Mouse (Mus musculus): ENCODE results near the gene Ybx2. TPM values are rescaled to one million over a fixed set of nuclear protein-coding genes. Genes with fewer than 3 reads are reported as not detected.

Gene Ybx2
- polyA plus RNA-seq, 1 experiment from 2014 or later, result 6.2 TPM

Small RNA genes within 50 kb of the gene (microRNA-seq; reads per million reads assigned to microRNA genes)
- not detected for gene Gm44349

Other genes starting within 250 kb of the Ybx2 start
- gene Tnfsf12, start 239.9 kb upstream of the Ybx2 start, polyA plus RNA-seq (2015; fragmentation: Nextera tagmentation; extraction: Ambion mirVana), result 4.4 and 5.6 TPM in 2 replicates
- gene Tnfsfm13, start 239.7 kb upstream of the Ybx2 start, polyA plus RNA-seq (2015; fragmentation: Nextera tagmentation; extraction: Ambion mirVana), result 1.6 and 2.0 TPM in 2 replicates
- gene Polr2a, start 177.2 kb upstream of the Ybx2 start, polyA plus RNA-seq (2015; fragmentation: Nextera tagmentation; extraction: Ambion mirVana), result 12.1 and 14.9 TPM in 2 replicates
- gene Slc35g3, start 173.8 kb upstream of the Ybx2 start, polyA plus RNA-seq (2015; fragmentation: Nextera tagmentation; extraction: Ambion mirVana), result 0.41 and 0.87 TPM in 2 replicates
- gene Zbtb4, start 169.9 kb upstream of the Ybx2 start, polyA plus RNA-seq (2015; fragmentation: Nextera tagmentation; extraction: Ambion mirVana), result 5.8 and 6.2 TPM in 2 replicates
- 1.4 and 2.9 TPM in 2 replicates for gene Chrnb1, start 139.9 kb upstream of the Ybx2 start, polyA plus RNA-seq (2015; fragmentation: Nextera tagmentation; extraction: Ambion mirVana)
- gene Fgf11, start 133.9 kb upstream of the Ybx2 start, polyA plus RNA-seq (2015; fragmentation: Nextera tagmentation; extraction: Ambion mirVana), result 6.7 and 7.2 TPM in 2 replicates
- 1.3 and 1.6 TPM in 2 replicates for gene Tmem102, start 130.2 kb upstream of the Ybx2 start, polyA plus RNA-seq (2015; fragmentation: Nextera tagmentation; extraction: Ambion mirVana)
- gene Gm39566, start 120.5 kb upstream of the Ybx2 start, polyA plus RNA-seq (2015; fragmentation: Nextera tagmentation; extraction: Ambion mirVana), result not detected in 2 replicates
- not detected in 2 replicates for gene Spem2, start 117.3 kb upstream of the Ybx2 start, polyA plus RNA-seq (2015; fragmentation: Nextera tagmentation; extraction: Ambion mirVana)
- gene Spem1, start 113.6 kb upstream of the Ybx2 start, polyA plus RNA-seq (2015; fragmentation: Nextera tagmentation; extraction: Ambion mirVana), result 0.35 and 0.45 TPM in 2 replicates
- 19.1 and 22.4 TPM in 2 replicates for gene Nlgn2, start 98.0 kb upstream of the Ybx2 start, polyA plus RNA-seq (2015; fragmentation: Nextera tagmentation; extraction: Ambion mirVana)
- gene Tmem256, start 97.3 kb upstream of the Ybx2 start, polyA plus RNA-seq (2015; fragmentation: Nextera tagmentation; extraction: Ambion mirVana), result 341 and 379 TPM in 2 replicates
- gene Plscr3, start 89.4 kb upstream of the Ybx2 start, polyA plus RNA-seq (2015; fragmentation: Nextera tagmentation; extraction: Ambion mirVana), result 37.3 and 48.6 TPM in 2 replicates
- 0.10 and 0.13 TPM in 2 replicates for gene Tnk1, start 77.1 kb upstream of the Ybx2 start, polyA plus RNA-seq (2015; fragmentation: Nextera tagmentation; extraction: Ambion mirVana)
- not detected in 2 replicates for gene Tmem95, start 57.8 kb upstream of the Ybx2 start, polyA plus RNA-seq (2015; fragmentation: Nextera tagmentation; extraction: Ambion mirVana)
- 2.2 and 3.2 TPM in 2 replicates for gene Kctd11, start 54.4 kb upstream of the Ybx2 start, polyA plus RNA-seq (2015; fragmentation: Nextera tagmentation; extraction: Ambion mirVana)
- 0.13 and 0.25 TPM in 2 replicates for gene Acap1, start 40.3 kb upstream of the Ybx2 start, polyA plus RNA-seq (2015; fragmentation: Nextera tagmentation; extraction: Ambion mirVana)
- gene 2810408A11Rik, start 34.8 kb upstream of the Ybx2 start, polyA plus RNA-seq (2015; fragmentation: Nextera tagmentation; extraction: Ambion mirVana), result 5.5 and 6.3 TPM in 2 replicates
- 17.8 and 19.0 TPM in 2 replicates for gene Neurl4, start 34.7 kb upstream of the Ybx2 start, polyA plus RNA-seq (2015; fragmentation: Nextera tagmentation; extraction: Ambion mirVana)
- 55.2 and 65.7 TPM in 2 replicates for gene Gps2, start 21.9 kb upstream of the Ybx2 start, polyA plus RNA-seq (2015; fragmentation: Nextera tagmentation; extraction: Ambion mirVana)
- gene Eif5a, start 13.8 kb upstream of the Ybx2 start, polyA plus RNA-seq (2015; fragmentation: Nextera tagmentation; extraction: Ambion mirVana), result 1,120 and 1,123 TPM in 2 replicates
- 4.7 and 5.8 TPM in 2 replicates for gene Slc2a4, start 12.4 kb downstream of the Ybx2 start, polyA plus RNA-seq (2015; fragmentation: Nextera tagmentation; extraction: Ambion mirVana)
- gene Cldn7, start 29.0 kb downstream of the Ybx2 start, polyA plus RNA-seq (2015; fragmentation: Nextera tagmentation; extraction: Ambion mirVana), result 0.17 and 0.33 TPM in 2 replicates
- gene Ctdnep1, start 45.4 kb downstream of the Ybx2 start, polyA plus RNA-seq (2015; fragmentation: Nextera tagmentation; extraction: Ambion mirVana), result 26.9 and 27.4 TPM in 2 replicates
- gene Elp5, start 46.7 kb downstream of the Ybx2 start, polyA plus RNA-seq (2015; fragmentation: Nextera tagmentation; extraction: Ambion mirVana), result 168 and 188 TPM in 2 replicates
- 576 and 581 TPM in 2 replicates for gene Gabarap, start 55.3 kb downstream of the Ybx2 start, polyA plus RNA-seq (2015; fragmentation: Nextera tagmentation; extraction: Ambion mirVana)
- gene Phf23, start 60.0 kb downstream of the Ybx2 start, polyA plus RNA-seq (2015; fragmentation: Nextera tagmentation; extraction: Ambion mirVana), result 54.2 and 55.4 TPM in 2 replicates
- gene Dvl2, start 64.8 kb downstream of the Ybx2 start, polyA plus RNA-seq (2015; fragmentation: Nextera tagmentation; extraction: Ambion mirVana), result 21.0 and 25.4 TPM in 2 replicates
- gene Acadvl, start 79.6 kb downstream of the Ybx2 start, polyA plus RNA-seq (2015; fragmentation: Nextera tagmentation; extraction: Ambion mirVana), result 66.6 and 69.1 TPM in 2 replicates
- gene Dlg4, start 81.1 kb downstream of the Ybx2 start, polyA plus RNA-seq (2015; fragmentation: Nextera tagmentation; extraction: Ambion mirVana), result 23.1 and 23.4 TPM in 2 replicates
- gene Asgr1, start 118.3 kb downstream of the Ybx2 start, polyA plus RNA-seq (2015; fragmentation: Nextera tagmentation; extraction: Ambion mirVana), result 3.9 and 4.4 TPM in 2 replicates
- gene Asgr2, start 156.8 kb downstream of the Ybx2 start, polyA plus RNA-seq (2015; fragmentation: Nextera tagmentation; extraction: Ambion mirVana), result not detected in 2 replicates
- gene Mgl2, start 194.5 kb downstream of the Ybx2 start, polyA plus RNA-seq (2015; fragmentation: Nextera tagmentation; extraction: Ambion mirVana), result 1.2 and 1.4 TPM in 2 replicates
- gene Clec10a, start 220.4 kb downstream of the Ybx2 start, polyA plus RNA-seq (2015; fragmentation: Nextera tagmentation; extraction: Ambion mirVana), result 1.0 and 1.2 TPM in 2 replicates